Mouse (Mus musculus): ENCODE data around the gene Cd69. TPM values are rescaled to one million over a fixed set of nuclear protein-coding genes. Genes with fewer than 3 reads are reported as not detected.

Gene Cd69
- total RNA-seq, 4 experiments from 2014 or later = not detected

- DNase-seq (ENCODE audit: low spot score in 2 of 2) = no peak
Observed at GRCm38 (mm10) chr6:129248243-129248642, 27.0 kb downstream of the Cd69 start.

GRCm38 (mm10) chr6:129246992-129247391 lies 28.2 kb downstream of the Cd69 start:
- no peak for DNase-seq (ENCODE audit: low spot score in 2 of 2)

GRCm38 (mm10) chr6:129245793-129246192 lies 29.4 kb downstream of the Cd69 start:
- no peak for DNase-seq (ENCODE audit: low spot score in 2 of 2)

- no peak for DNase-seq (ENCODE audit: low spot score in 2 of 2)
Observed at GRCm38 (mm10) chr6:129241907-129242306, 33.3 kb downstream of the Cd69 start.

- no peak for DNase-seq (ENCODE audit: low spot score in 2 of 2)
Observed at GRCm38 (mm10) chr6:129241471-129241870, 33.8 kb downstream of the Cd69 start.

- DNase-seq (ENCODE audit: low spot score in 2 of 2) = no peak
Observed at GRCm38 (mm10) chr6:129239564-129240248, 35.5 kb downstream of the Cd69 start.

- no peak for DNase-seq (ENCODE audit: low spot score in 2 of 2)
Observed at GRCm38 (mm10) chr6:129238275-129239038, 36.8 kb downstream of the Cd69 start.

GRCm38 (mm10) chr6:129237350-129238274 lies 37.6 kb downstream of the Cd69 start:
- DNase-seq (ENCODE audit: low spot score in 2 of 2) = peak; percentile 42 to 62

GRCm38 (mm10) chr6:129236652-129237342 lies 38.4 kb downstream of the Cd69 start:
- DNase-seq (ENCODE audit: low spot score in 2 of 2) = no peak

GRCm38 (mm10) chr6:129235855-129236461 lies 39.3 kb downstream of the Cd69 start:
- no peak for DNase-seq (ENCODE audit: low spot score in 2 of 2)

- DNase-seq (ENCODE audit: low spot score in 2 of 2) = no peak
Observed at GRCm38 (mm10) chr6:129234456-129235360, 40.5 kb downstream of the Cd69 start.

GRCm38 (mm10) chr6:129233955-129234369 lies 41.3 kb downstream of the Cd69 start:
- no peak for DNase-seq (ENCODE audit: low spot score in 2 of 2)

GRCm38 (mm10) chr6:129233366-129233954 lies 41.8 kb downstream of the Cd69 start:
- no peak for DNase-seq (ENCODE audit: low spot score in 2 of 2)

GRCm38 (mm10) chr6:129232842-129233205 lies 42.4 kb downstream of the Cd69 start:
- no peak for DNase-seq (ENCODE audit: low spot score in 2 of 2)

- DNase-seq (ENCODE audit: low spot score in 2 of 2) = no peak
Observed at GRCm38 (mm10) chr6:129232005-129232841, 43.0 kb downstream of the Cd69 start.

GRCm38 (mm10) chr6:129229774-129230578 lies 45.3 kb downstream of the Cd69 start:
- no peak for DNase-seq (ENCODE audit: low spot score in 2 of 2)

GRCm38 (mm10) chr6:129228935-129229773 lies 46.1 kb downstream of the Cd69 start:
- no peak for DNase-seq (ENCODE audit: low spot score in 2 of 2)
